Mouse (Mus musculus) adrenal gland, adult (tissue): ENCODE results near the gene Reep1.

Source experiments
- DNase-seq, 2 experiments: peaks; one replicate each; pipeline ENCODE4 v3.0.0; 2022 to 2023; ENCODE audit warnings: low spot score in 1 of 2; ENCODE audit not compliant: inconsistent age in 2 of 2

Reep1 gene

GRCm38 (mm10) chr6:71831581-71831960, 124.2 kb downstream of the Reep1 start:
- peak; percentile 96 to 98 for DNase-seq

GRCm38 (mm10) chr6:71836811-71837210, 129.4 kb downstream of the Reep1 start:
- no peak for DNase-seq

GRCm38 (mm10) chr6:71839815-71840214, 132.5 kb downstream of the Reep1 start:
- no peak for DNase-seq

GRCm38 (mm10) chr6:71840597-71841290, 133.4 kb downstream of the Reep1 start:
- DNase-seq = no peak

- peak; percentile 37 to 78 for DNase-seq
Measured at GRCm38 (mm10) chr6:71846906-71847305, 139.5 kb downstream of the Reep1 start.
